In the genomic region with DNA sequence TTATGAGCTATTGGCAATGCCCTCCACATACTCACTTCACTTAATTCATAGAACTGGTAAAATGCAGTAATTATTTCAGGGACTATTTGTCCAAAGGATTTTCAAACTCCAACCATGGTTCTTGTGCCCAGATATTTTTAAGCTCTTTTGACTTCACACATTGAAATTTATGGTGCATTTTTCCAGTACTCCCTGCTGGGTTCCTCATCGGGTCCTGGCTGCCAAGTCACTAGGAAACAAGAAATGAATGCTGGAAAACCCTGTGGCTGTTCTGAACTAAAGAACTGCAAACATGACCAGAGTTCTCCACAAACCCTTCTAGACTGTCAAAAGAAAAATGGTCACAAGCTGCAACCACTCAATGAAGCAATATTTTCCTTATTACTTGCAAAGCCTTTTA, we compare ENCODE assay signal across 22 mouse cellular contexts.
DNase-seq lines count a peak whose midpoint lies in the region; ATAC-seq and TF ChIP-seq lines count a peak whose summit lies in the region.
"Had no signal": no experiment of that assay in that cellular context is flagged by ENCODE, and none has a peak within 500 bp of the region (broad histone marks: within the 10 kb centered on the region; RNA-seq: fewer than 3 reads in every experiment).

No protein-coding gene starts in this region.

- no peaks in the 10 kb centered on the region for H3K9me3 ChIP-seq in limb, embryonic 14.5 days (ENCODE audit: control insufficient read depth, low read length)
- no peaks in the 10 kb centered on the region for H3K9me3 ChIP-seq in limb, embryonic 10.5 days (replicated peaks)
- H3K9me3 ChIP-seq: forebrain, embryonic 13.5 days; G1E; heart, embryonic 10.5 days; hindbrain, embryonic 10.5 days; liver, embryonic 15.5 days; midbrain, embryonic 10.5 days; neural tube, embryonic 12.5 days had no signal

- WGBS in limb, embryonic 14.5 days = 29% methylated on average over 1 of the region's 1 CpGs
- 70% methylated on average over 1 of the region's 1 CpGs for WGBS in limb, embryonic 10.5 days

- no peaks in the 10 kb centered on the region for H3K36me3 ChIP-seq in limb, embryonic 14.5 days (ENCODE audit: control insufficient read depth, insufficient read depth, low read length)
- no peaks in the 10 kb centered on the region for H3K36me3 ChIP-seq in limb, embryonic 10.5 days
- H3K36me3 ChIP-seq: G1E; heart, embryonic 10.5 days; hindbrain, embryonic 10.5 days; liver, embryonic 15.5 days; midbrain, embryonic 10.5 days; neural tube, embryonic 12.5 days had no signal

- no peak overlapping the region for H3K4me2 ChIP-seq in limb, embryonic 14.5 days (replicated peaks; ENCODE audit: low read depth, low read length, severe bottlenecking)
- H3K4me2 ChIP-seq: forebrain, embryonic 13.5 days; liver, embryonic 15.5 days; neural tube, embryonic 12.5 days had no signal

- no peak overlapping the region for H3K27ac ChIP-seq in limb, embryonic 14.5 days (replicated peaks; ENCODE audit: low read depth, low read length)
- no peak overlapping the region for H3K27ac ChIP-seq in limb, embryonic 10.5 days
- H3K27ac ChIP-seq: forebrain, embryonic 13.5 days; heart, embryonic 10.5 days; hindbrain, embryonic 10.5 days; liver, embryonic 15.5 days; midbrain, embryonic 10.5 days; neural tube, embryonic 12.5 days had no signal

- H3K4me1 ChIP-seq in limb, embryonic 14.5 days (ENCODE audit: control insufficient read depth, insufficient read depth, low read length) = no peaks in the 10 kb centered on the region
- no peaks in the 10 kb centered on the region for H3K4me1 ChIP-seq in limb, embryonic 10.5 days
- H3K4me1 ChIP-seq: forebrain, embryonic 13.5 days; heart, embryonic 10.5 days; hindbrain, embryonic 10.5 days; liver, embryonic 15.5 days; midbrain, embryonic 10.5 days; neural tube, embryonic 12.5 days had no signal

- no peak overlapping the region for H3K4me3 ChIP-seq in limb, embryonic 14.5 days (replicated peaks; ENCODE audit: low read length)
- H3K4me3 ChIP-seq in limb, embryonic 10.5 days = no peak overlapping the region
- H3K4me3 ChIP-seq: forebrain, embryonic 13.5 days; heart, embryonic 10.5 days; hindbrain, embryonic 10.5 days; liver, embryonic 15.5 days; midbrain, embryonic 10.5 days; neural tube, embryonic 12.5 days had no signal

- H3K27me3 ChIP-seq in limb, embryonic 14.5 days (ENCODE audit: control insufficient read depth, insufficient read depth, low read length) = no peaks in the 10 kb centered on the region
- no peaks in the 10 kb centered on the region for H3K27me3 ChIP-seq in limb, embryonic 10.5 days (ENCODE audit: low read depth, poor library complexity, severe bottlenecking)
- H3K27me3 ChIP-seq: CH12.LX; forebrain, embryonic 13.5 days; liver, embryonic 15.5 days; neural tube, embryonic 12.5 days had no signal

- DNase-seq in limb, embryonic 14.5 days (ENCODE audit: low spot score) = peak; percentile 29
- no peak for DNase-seq in limb, embryonic 10.5 days (ENCODE audit: low spot score)
- DNase-seq in brain, embryonic 14.5 days (ENCODE audit: low read depth) = peak; percentile 55
- DNase-seq in cerebellum, adult 8-10 months = peak; percentile 69
- peak; percentile 55 to 73 for DNase-seq in cerebellum, postnatal 36 days
- DNase-seq in urinary bladder, postnatal 25 days (ENCODE audit: low spot score) = no peak
- DNase-seq in frontal cortex, postnatal 25 days (ENCODE audit: low spot score in 2 of 2) = no peak
- DNase-seq: adrenal gland, adult 8-10 months; gastrocnemius, postnatal 10 days; kidney, adult 11 months; kidney, postnatal 4 days; liver; right cerebral cortex, postnatal 14 days had no signal

- no peak for TF ChIP-seq POLR2A in limb, embryonic 14.5 days (IDR thresholded peaks at IDR 0.05; ENCODE audit: borderline replicate concordance, extremely low read depth, insufficient read depth, insufficient read length)
- no peak for TF ChIP-seq POLR2A in brain, embryonic 14.5 days (IDR thresholded peaks at IDR 0.05; ENCODE audit: borderline replicate concordance, extremely low read depth, insufficient read depth, insufficient read length, poor library complexity, severe bottlenecking)

- TF ChIP-seq CTCF in brain, embryonic 14.5 days (IDR thresholded peaks at IDR 0.05; ENCODE audit: borderline replicate concordance, extremely low read depth, insufficient read depth, insufficient read length) = no peak

- no peak overlapping the region for H3K9ac ChIP-seq in limb, embryonic 14.5 days (ENCODE audit: low read depth, low read length, severe bottlenecking)
- H3K9ac ChIP-seq: forebrain, embryonic 13.5 days; liver, embryonic 15.5 days; neural tube, embryonic 12.5 days had no signal

- ATAC-seq in limb, embryonic 14.5 days (ENCODE audit: low FRiP score, low read depth) = no peak
- ATAC-seq: forebrain, embryonic 13.5 days; lung, postnatal 0 days had no signal

Comparison
In these comparisons a context has a peak if more than half of its experiments do, and no peak if none do; other contexts are left out.
1. DNase-seq: peak in limb, embryonic 14.5 days (single experiment), brain, embryonic 14.5 days (single experiment), cerebellum, adult 8-10 months (single experiment) and cerebellum, postnatal 36 days (2 of 2); none in limb, embryonic 10.5 days (single experiment), urinary bladder, postnatal 25 days (single experiment) and frontal cortex, postnatal 25 days (0 of 2).